Mouse (Mus musculus) neutrophil, adult 5-6 weeks (primary cell): Measurements from ENCODE around the gene Rps29. TPM values are rescaled to one million over a fixed set of nuclear protein-coding genes. Genes with fewer than 3 reads are reported as not detected.
A peak's percentile ranks its signal among the peaks of the same experiment; 100 is the strongest.

Experiments
- ATAC-seq: fragments of 151-379, 151-347 bp; 2 replicates; pipeline ENCODE4 v1.8.0; 2017; ENCODE audit warnings: mild to moderate bottlenecking, moderate TSS enrichment; ENCODE audit not compliant: insufficient number of reproducible peaks, poor library complexity, low FRiP score, severe bottlenecking; ENCODE audit errors: extremely low read depth
- total RNA-seq: library from RNA; stranded (forward); fragments of 200-1000 nt; gene quantifications from 2 replicates; pipeline ENCODE4 v1.2.3, GENCODE M21; 2017

The Rps29 gene
- 1,199 and 1,263 TPM in 2 replicates for total RNA-seq

- ATAC-seq = peak; percentile 97
Measured at GRCm38 (mm10) chr12:69158765-69159577, at the start of gene Rps29. Gene Rps29, minus strand, starts transcription at chr12:69159186.

GRCm38 (mm10) chr12:69208520-69208919, 49.5 kb upstream of the Rps29 start:
- no peak for ATAC-seq

GRCm38 (mm10) chr12:69207926-69208325, 48.9 kb upstream of the Rps29 start:
- no peak for ATAC-seq

GRCm38 (mm10) chr12:69207396-69207795, 48.4 kb upstream of the Rps29 start:
- no peak for ATAC-seq

- ATAC-seq = no peak
Measured at GRCm38 (mm10) chr12:69204052-69204833, 45.3 kb upstream of the Rps29 start, which contains the start of gene Gm49384. Gene Gm49384, minus strand, starts transcription at chr12:69204267.

- ATAC-seq = no peak
Measured at GRCm38 (mm10) chr12:69198985-69199384, 40.0 kb upstream of the Rps29 start.

GRCm38 (mm10) chr12:69198164-69198535, 39.2 kb upstream of the Rps29 start, which contains the start of gene Dnaaf2:
Gene Dnaaf2, minus strand, starts transcription at chr12:69198429.
- ATAC-seq = 0 out of 2 replicates have a peak, but pooled peaks have one; percentile 7

- peak; percentile 55 for ATAC-seq
Measured at GRCm38 (mm10) chr12:69197378-69198163, 38.6 kb upstream of the Rps29 start.

GRCm38 (mm10) chr12:69196444-69197377, 37.7 kb upstream of the Rps29 start, which contains the start of gene Gm49383:
Gene Gm49383, minus strand, starts transcription at chr12:69197104.
- peak; percentile 73 for ATAC-seq

- no peak for ATAC-seq
Measured at GRCm38 (mm10) chr12:69192637-69193036, 33.7 kb upstream of the Rps29 start.

GRCm38 (mm10) chr12:69191396-69191795, 32.4 kb upstream of the Rps29 start:
- no peak for ATAC-seq

GRCm38 (mm10) chr12:69190522-69190921, 31.5 kb upstream of the Rps29 start:
- 0 out of 2 replicates have a peak, but pooled peaks have one; percentile 44 for ATAC-seq

- no peak for ATAC-seq
Measured at GRCm38 (mm10) chr12:69190074-69190473, 31.1 kb upstream of the Rps29 start.

GRCm38 (mm10) chr12:69186811-69187471, 28.0 kb upstream of the Rps29 start:
- no peak for ATAC-seq

GRCm38 (mm10) chr12:69185371-69185770, 26.4 kb upstream of the Rps29 start:
- no peak for ATAC-seq

- peak; percentile 21; the same call in 1 of the 2 replicates for ATAC-seq
Measured at GRCm38 (mm10) chr12:69184342-69185295, 25.6 kb upstream of the Rps29 start.
